Mouse (Mus musculus): ENCODE data around the gene Snx13. TPM values are rescaled to one million over a fixed set of nuclear protein-coding genes. Genes with fewer than 3 reads are reported as not detected.

Gene Snx13
- 24.5 and 26.1 TPM in 2 replicates for polyA plus RNA-seq (2012; rRNA removed)

DNA sequence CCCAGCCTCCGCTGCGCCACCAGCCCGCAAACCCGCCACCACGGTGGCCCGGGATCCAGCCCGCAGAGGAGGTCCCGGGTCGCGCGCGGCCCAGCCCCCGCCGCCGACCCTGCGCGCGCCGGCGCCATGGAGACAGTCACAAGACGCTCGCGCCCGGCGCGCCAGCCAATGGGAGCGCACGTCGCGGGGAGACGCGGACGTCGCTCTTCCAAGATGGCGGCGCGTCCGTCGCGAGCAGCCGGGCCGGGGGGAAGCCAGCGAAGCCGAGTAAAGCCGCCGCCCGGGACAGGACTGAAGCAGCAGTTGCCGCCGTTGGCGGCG lies at the start of gene Snx13:
Gene Snx13 (plus strand): TSS at position 188 of the 321 bp plus-strand sequence.
- peak; percentile 53 to 89 for DNase-seq (ENCODE audit: extremely low spot score in 1 of 2, low spot score in 1 of 2)

DNA sequence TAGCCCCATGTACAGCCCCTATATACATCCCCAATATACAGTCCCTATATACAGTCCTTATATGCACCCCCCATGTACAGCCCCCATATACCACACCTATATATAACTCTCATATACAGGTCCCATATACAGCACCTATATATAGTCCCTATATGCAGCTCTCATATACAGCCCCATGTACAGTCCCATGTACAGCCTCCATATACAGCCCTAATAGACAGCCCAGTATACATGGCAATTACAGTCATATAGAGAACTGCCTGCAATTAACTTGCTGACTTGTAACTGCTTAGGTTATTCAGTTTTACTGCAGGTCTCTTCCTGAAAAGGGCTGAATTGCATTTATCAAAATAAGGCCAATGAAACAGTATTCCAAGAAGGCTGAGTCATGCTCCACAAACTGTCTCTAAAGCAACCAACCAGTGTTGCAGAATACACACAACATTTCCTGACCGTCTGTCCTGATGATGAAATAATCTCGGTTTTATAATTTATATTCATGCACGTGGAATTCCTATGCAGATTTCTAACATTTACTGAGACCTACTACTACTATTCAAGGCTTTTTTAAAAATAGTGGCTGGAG lies 49.3 kb upstream of the Snx13 start:
- DNase-seq (ENCODE audit: extremely low spot score in 1 of 2, low spot score in 1 of 2), result no peak

DNA sequence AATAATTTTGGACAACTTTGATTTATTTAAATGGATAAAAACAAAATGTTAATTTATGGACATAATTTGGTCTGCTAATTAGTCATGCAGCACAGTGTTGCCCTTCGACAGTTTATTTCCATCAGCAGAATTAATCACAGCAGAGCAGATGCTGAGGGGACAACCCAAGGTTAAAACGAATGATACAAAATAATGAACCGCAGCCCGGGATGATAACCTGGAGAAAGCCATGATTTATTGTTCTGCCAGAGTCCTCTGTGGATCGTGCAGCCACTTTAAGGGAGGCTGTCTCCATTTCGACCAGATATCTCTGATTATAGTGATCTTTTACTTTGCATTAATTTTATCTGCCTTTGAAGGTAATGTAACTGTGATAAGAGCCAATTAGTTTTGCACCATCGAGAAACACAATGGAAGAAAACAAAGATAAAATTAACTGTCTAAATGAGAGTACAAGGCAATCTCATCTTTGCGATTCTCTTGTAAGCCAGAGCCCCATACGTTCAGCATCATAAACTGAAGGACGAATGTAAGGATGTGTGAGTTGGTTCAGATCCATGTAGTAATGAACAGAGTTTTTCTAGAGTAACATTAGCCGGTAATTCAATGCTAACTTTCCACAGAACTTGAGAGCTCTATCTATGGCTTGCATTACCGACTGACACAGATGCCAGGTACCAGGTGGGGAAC lies 48.1 kb upstream of the Snx13 start:
- no peak for DNase-seq (ENCODE audit: extremely low spot score in 1 of 2, low spot score in 1 of 2)

DNA sequence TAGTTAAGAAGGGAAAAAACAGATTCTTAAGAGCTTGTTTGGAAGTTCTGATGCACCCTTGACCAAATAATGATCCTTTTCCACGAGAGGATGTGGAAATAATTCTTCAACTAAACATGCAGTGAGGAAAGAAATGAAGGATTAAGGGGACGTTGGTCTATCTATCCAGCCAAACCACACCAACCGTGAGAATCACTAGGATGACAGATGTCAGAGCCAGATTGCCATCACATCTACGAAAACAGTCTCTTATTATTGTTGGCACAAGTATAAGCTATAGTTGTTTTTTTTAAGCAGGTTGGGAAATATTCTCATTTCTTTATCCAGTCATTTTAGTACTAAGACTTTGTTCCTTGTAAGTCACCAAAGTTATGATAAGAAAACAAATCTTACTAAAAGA lies 46.7 kb upstream of the Snx13 start:
- DNase-seq (ENCODE audit: extremely low spot score in 1 of 2, low spot score in 1 of 2), result no peak

DNA sequence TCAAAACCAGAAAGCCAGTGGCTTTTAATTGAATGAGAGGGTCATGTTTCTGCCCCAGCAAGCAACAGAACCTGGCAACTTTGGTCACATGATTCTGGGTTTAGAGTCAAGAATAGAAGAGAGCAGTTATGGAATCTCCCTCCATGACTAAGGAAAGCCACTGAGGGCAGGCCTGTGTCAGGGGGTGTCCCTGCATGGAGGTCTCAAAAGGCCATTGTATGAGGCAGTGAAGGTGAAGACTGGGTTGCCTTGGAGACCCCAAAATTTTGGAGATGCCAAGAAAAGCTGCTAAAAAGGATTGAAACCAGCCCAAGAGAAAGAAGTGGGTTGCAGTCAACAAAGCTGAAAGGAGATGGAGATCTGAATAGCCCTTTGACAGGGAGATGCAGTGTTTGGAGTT lies 41.2 kb upstream of the Snx13 start:
- DNase-seq (ENCODE audit: extremely low spot score in 1 of 2, low spot score in 1 of 2), result peak in 1 of 2 experiments; percentile 12

DNA sequence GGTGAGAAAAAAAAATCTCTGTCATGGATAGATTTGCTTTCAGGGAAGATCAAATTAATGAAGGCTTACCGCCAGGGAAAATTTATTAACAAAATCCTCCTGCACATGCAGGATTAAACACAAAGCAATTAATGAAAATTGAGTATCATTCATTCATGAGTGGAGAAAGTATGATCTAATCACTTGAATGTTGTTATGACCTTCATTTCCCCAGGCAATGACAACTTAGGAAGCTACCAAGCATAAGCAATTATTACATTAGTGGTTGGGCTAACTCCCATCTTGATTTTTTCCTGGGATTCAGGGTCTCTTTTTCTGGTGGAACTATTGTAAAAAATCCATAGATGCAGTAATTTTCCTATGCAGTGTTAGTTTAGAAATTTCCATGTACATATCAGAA lies 39.1 kb upstream of the Snx13 start:
- DNase-seq (ENCODE audit: extremely low spot score in 1 of 2, low spot score in 1 of 2), result no peak

DNA sequence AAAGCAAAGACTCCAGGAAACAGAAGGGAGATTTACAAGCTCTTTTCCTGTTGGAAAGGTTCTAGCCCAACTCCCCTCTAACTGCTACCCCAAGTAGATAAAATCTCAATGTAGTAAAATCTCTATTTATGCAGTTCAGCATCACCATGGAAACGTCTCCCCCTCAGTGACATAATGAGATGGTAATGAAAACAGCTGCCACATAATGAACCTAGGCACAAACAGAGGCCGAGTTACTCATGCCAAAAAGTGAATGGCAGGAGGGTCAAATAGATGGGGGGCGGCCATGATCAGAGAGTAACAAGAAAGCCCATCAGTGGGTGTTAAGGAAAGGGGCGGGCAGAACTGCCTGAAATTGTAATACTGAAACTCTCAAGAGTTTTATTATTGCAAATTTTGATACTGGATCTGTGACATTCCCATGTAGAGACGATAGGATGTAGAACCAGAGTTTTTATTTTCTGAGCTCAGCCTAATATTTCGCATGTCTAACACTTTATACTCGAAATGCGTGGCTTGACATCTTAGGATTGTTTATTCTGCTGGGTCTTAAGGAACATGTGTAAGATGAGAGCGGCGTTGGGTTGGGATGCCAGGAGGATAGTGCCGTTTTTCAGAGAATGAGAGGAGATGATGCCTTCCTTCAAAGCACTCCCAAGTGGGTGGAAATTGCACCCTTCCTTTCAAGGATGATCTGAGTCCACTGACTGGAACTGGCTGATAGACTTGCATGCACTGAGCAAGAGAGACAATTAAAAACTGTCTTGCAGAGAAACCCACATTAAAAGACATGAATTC lies 38.4 kb upstream of the Snx13 start:
- DNase-seq (ENCODE audit: extremely low spot score in 1 of 2, low spot score in 1 of 2), result peak; percentile 16 to 67

DNA sequence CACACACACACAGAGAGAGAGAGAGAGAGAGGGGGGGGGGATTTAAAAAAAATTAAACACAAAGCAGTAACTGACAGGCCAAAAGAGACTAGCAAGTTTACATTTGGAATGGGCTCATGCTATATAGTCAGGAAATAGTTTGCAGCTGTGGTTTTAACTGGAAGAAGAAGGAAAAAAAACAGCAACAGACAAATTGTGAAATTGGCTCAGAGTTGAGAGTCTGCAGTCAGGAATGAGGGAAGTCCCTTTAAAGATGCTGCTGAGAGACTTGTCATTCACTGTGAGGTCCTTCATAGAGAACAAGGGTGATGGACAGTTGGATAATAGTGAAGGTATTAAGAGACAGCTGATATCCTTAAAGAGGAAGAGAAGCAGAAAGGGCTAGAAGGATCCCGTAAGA lies 35.5 kb upstream of the Snx13 start:
- no peak for DNase-seq (ENCODE audit: extremely low spot score in 1 of 2, low spot score in 1 of 2)

DNA sequence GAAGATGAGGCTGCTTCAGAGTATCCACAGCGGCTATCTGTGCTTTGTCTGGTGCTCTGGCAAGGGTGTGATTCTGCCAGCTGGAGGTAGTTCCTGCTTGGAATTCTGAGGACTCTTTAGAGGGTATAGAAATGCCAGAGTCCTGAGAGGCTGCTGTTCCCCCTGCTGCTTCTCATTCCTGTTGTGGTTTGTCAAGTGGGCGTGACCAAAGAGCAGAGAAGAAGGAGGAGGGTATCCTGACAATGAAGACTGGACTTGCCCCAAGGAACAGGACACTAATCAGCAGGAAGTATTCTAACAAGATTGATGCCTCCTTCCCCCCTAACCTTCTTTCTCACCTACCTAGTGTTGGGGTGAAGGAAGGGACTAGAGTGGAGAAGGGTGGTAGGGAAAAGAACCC lies 33.0 kb upstream of the Snx13 start:
- DNase-seq (ENCODE audit: extremely low spot score in 1 of 2, low spot score in 1 of 2), result no peak

DNA sequence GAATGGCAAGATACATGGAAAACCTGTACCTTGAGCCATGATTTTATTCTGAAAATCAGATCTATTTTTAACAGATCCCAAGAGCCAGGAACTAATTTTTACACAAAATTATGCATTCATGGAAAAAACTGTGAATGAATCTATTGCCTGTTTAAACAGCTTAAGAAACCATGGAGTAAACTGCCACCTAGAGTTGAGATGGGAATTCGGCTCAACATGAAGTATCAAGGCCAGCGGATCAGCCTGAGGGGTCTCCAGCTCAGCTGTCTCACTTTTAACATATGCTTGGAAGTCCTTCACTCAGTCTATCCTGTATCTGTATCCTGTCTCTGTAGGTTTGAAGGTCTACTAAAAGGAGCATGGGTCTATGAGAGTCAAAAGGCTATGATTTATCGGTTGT lies 30.9 kb upstream of the Snx13 start:
- DNase-seq (ENCODE audit: extremely low spot score in 1 of 2, low spot score in 1 of 2), result peak in 1 of 2 experiments; percentile 75

DNA sequence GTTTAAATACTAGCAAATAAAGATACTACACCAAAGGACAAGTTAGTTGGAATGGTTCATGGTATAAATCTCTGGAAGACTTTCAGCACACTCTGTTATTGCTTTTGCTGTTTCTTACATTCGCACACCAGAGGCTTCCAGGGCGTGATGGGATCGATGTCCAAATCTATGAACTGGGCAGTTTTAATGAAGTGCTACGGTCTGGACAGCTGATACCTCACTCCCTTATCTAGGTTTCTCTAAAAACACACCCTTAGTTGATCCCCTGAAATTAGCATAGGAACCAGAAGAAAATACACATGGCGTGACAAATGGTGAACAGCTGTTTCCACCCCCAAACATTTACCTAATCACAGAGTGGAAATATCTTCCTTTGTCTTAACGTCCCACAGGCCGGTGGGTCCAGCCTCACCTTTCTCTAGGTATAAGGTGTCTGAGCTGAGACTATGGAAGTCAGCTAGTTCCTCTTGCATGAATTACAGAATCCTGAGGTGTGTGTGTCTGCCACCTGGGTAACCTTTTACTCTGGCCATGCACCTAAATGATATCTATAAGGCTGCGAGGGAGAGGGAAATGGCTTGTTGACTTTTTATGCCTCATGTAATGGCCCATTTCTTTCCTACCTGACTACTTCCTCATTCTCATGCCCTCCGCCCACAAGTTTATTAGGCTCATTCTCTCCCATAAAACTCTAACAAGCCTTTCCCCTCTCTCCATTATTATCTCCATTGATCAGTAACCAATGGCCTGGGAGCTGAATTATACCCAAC lies 30.3 kb upstream of the Snx13 start:
- no peak for DNase-seq (ENCODE audit: extremely low spot score in 1 of 2, low spot score in 1 of 2)

DNA sequence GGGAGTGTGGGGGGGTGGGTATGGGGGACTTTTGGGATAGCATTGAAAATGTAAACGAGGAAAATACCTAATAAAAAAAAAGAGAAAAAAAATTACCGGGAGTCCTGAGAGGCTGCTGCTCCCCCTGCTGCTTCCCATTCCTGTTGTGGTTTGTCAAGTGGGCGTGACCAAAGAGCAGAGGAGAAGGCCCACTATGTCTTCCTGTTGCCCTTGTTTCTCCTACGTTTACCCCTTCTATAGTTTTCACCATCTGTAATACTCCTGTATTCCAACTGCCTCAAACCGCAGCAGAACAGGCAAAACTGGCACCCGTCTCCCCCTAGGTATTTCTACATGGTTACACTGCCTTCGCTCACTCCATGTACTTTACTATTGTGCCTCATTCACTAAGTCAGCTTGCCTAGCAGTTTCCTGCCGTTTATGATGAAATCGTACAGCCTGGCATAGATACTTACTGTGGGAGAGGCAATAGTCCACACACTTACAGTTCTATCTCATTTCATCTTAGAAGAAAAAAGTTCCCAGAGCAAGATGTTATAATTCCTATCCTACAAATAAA lies 28.2 kb upstream of the Snx13 start:
- DNase-seq (ENCODE audit: extremely low spot score in 1 of 2, low spot score in 1 of 2), result no peak

DNA sequence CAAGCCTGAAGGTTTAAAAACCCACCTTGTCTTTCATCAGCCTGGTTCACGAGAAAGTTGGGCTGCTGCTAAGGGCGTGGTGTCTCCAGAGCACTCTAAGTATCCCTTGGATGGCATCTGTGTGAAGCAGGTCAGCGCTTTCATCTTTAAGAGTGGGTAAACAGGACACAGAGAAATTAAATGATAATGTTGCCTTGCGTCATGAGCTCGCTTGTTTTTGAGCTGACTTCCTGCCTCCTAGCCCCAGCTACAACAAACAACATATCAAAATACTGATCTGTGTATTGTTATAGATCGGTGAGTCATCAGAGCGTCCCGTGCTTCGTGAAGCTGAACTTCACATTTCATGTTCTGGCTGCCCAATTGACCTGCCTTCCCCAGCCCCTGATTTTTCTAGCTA lies 25.7 kb upstream of the Snx13 start:
- DNase-seq (ENCODE audit: extremely low spot score in 1 of 2, low spot score in 1 of 2), result no peak

DNA sequence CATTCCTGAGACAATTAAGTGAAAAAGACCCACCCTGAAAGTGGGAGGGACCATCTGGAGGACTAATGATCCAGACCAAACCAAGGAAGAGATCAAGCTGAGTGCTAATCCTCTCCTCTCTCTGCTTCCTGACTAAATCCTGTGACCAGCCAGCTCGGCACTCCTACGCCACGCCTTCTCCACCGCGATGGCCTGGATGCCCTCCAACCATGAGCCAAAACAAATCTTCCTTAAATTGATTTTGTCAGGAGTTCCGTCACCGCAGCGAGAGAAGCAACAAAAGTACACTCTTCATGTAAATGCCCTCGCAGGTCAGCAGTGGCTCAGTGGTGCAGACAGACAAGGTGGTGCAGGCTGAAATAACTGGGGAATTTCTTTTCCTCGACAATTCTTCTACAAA lies 24.9 kb upstream of the Snx13 start:
- no peak for DNase-seq (ENCODE audit: extremely low spot score in 1 of 2, low spot score in 1 of 2)

DNA sequence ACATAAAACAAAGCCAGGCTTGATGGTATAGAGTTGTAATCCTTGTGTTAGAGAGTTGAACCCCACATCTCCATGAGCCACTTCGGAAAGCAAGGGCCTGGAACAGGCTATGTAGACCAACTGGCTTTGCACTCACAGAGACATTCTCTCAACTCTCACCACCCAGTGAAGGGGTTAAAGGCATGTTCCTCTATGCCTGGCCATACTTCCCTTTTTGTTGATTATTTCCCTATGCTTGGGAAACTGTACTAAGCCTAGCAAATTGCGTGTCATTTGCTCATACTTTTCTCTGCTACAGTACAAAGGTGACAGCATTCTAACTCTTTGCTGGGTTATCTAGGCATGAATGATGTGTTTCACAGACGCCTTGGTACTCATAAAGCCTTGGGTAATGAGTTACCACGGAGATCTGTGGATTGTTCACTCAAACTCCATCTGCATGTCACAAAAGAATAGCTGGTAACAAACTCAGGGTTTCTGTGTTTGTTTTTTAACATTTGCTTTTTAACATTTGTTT lies 21.0 kb upstream of the Snx13 start:
- DNase-seq (ENCODE audit: extremely low spot score in 1 of 2, low spot score in 1 of 2), result no peak

DNA sequence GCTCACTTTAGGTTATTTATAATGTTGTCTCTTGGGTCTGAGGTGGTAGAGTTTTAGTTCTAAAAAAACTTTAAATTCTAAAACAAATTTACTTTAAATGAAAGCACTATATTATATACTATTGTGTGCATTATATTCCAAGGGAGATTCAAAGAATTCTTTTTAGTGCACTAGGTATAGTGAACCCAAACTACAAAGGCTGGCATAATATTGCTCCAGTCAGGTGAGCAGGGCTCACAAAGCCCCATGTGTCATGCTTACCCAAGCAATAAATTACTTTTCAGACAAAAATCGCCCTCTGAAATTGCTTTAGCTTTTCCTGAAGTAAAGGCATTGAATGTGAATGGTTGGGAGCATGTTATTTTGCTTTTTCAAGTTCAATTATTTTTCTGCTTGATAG lies 19.5 kb upstream of the Snx13 start:
- DNase-seq (ENCODE audit: extremely low spot score in 1 of 2, low spot score in 1 of 2), result no peak

DNA sequence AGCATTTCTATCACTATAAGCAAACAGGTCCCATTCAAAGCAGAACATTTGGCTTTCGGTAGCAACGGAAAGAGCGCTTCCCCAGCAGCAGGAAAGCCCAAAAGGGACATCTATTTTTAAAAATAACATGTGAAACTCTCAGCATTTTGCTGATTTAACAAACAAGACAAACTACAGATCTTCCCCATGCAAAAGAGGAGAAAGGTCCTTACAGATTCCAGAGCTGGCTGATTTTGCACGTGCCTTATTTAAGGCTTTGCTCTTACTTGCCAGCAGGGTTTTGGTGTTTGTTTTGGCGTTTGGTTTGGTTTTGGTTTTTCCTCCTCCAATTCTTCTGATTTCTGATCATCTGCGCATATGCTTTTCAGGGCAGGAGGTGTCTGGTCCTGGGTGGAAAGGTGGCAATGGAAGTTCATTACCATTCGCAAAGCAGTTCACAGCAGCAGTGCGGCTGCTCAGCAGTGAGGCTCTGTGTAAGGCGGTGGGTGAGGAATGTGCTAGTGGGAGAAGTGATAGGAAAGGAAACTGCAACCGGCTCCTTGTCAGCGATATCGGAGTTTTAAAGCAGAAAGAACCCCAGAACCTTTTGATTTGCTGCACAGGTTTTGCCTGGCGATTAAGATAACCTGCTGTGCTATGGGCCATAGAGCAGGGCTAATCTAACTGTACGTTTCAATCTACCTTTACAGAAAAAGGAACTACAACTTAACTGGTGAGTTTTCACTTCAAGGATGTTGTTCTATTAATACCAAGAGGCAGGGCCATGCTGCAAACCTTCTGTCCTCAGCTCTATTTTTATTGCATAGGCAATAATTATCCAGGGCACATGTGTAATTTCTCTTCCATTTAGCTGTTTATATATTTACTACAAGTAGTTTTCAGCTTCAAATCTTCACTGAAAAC lies 8.1 kb upstream of the Snx13 start:
- peak in 1 of 2 experiments; percentile 58 for DNase-seq (ENCODE audit: extremely low spot score in 1 of 2, low spot score in 1 of 2)

DNA sequence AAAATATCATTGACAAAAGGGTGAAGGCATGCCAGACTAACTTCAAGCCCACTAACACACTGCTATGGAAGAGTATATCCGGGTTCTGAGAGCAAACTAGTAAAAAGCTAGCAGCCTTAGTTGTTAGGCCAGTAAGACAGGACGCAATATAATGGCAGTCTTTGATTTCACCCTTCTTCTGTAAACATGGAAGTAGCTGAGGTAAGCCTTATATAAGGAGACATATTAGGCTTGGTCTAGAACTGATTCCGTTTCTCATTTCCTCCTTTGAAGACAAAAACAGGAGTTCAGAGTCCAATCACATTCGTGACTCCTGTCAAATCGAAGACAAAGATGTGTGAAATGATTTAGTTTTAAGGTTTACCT lies 7.4 kb upstream of the Snx13 start:
- DNase-seq (ENCODE audit: extremely low spot score in 1 of 2, low spot score in 1 of 2), result no peak

DNA sequence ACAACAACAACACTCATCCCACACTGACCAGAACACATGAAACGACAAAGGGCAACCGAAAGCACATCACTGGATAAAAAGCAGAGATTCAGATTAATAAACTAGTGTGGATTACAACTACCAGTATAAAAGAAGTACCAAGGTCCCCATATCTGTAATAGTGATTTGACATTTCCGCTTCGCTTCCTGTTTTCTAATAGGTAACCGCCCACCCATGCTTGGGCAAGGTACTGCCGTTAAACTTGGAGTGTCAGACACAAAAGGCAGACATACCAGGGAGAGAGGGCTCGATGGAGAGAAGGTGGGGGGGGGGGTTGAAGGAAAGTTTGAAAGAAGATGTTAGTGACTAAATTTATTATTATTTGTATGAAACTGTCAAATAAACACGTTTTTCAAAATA lies 5.0 kb upstream of the Snx13 start:
- no peak for DNase-seq (ENCODE audit: extremely low spot score in 1 of 2, low spot score in 1 of 2)
